Mouse (Mus musculus) lung, postnatal 0 days (tissue): ENCODE results near the gene 5730455P16Rik.
"Not testable (repeated sequence)": the region's sequence is repeated elsewhere in the genome, so short reads cannot be mapped to it uniquely, and the experiment has no call there.

Source experiments
- CTCF ChIP-seq: IDR thresholded peaks from 2 replicates; pipeline ENCODE4 v1.5.1; 2016; ENCODE audit warnings: antibody characterized with exemption, mild to moderate bottlenecking
- EP300 ChIP-seq: IDR thresholded peaks from 2 replicates; pipeline ENCODE4 v1.6.1; 2016; ENCODE audit warnings: antibody characterized with exemption, mild to moderate bottlenecking, control low read depth

GRCm38 (mm10) chr11:80426029-80426813, 48.4 kb upstream of the 5730455P16Rik start:
- not testable (repeated sequence) for TF ChIP-seq EP300, CTCF
